Mouse (Mus musculus) G1E (cell line): Measurements from ENCODE around the gene Dapp1.

Experiments
- CTCF ChIP-seq: IDR thresholded peaks from 2 replicates; pipeline ENCODE4 v1.5.1; 2012; ENCODE audit warnings: low read depth, low read length, inconsistent platforms, mixed read lengths
- GATA1 ChIP-seq: IDR thresholded peaks from 2 replicates; pipeline ENCODE4 v1.6.1; 2012; ENCODE audit warnings: borderline replicate concordance, low read length, inconsistent platforms, mixed read lengths
- GATA2 ChIP-seq: IDR thresholded peaks from 2 replicates; pipeline ENCODE4 v1.6.1; 2012; ENCODE audit warnings: low read depth, low read length, inconsistent platforms, borderline replicate concordance

DNA sequence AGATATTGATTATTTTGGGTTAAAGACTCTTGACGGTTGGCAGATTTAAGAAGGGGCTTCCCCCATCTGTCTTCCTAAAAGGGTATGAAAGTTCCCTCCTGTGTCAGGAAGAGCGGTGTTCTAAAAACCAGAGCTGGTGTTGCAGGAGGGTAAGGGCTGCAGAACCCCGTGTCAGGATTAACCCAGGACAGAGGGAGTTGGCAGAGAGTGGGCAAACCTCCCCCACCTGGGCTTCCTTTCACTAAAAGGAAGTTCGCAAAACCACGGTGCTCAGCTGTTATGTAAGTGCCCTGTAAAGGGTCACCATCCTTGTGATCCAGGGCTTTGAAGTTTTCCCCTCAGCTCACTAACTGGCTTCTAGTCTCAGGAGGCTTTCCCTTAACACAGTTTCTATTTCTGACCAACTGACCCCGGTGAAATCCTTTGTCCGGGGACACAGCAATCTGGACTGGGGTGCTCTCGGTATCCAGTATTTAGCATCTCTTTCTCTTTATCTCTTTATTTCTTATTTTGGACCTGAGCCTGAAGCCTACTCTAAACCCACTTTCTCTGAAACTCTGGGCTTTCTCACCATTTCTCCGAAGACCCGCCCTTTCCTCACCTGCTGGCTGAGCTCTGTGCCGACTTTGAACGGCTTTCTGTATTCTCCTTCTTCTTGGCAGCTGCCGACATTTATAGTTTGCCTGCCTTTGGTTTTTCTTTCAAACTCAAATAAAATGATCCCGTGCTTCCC, 17.3 kb upstream of the Dapp1 start:
- TF ChIP-seq CTCF (no peak), GATA1 (no peak), GATA2 (no peak)
